Mouse (Mus musculus): ENCODE data around the gene Gm11563.
"Not testable (repeated sequence)": the region's sequence is repeated elsewhere in the genome, so short reads cannot be mapped to it uniquely, and the experiment has no call there.

Gene Gm11563

DNA sequence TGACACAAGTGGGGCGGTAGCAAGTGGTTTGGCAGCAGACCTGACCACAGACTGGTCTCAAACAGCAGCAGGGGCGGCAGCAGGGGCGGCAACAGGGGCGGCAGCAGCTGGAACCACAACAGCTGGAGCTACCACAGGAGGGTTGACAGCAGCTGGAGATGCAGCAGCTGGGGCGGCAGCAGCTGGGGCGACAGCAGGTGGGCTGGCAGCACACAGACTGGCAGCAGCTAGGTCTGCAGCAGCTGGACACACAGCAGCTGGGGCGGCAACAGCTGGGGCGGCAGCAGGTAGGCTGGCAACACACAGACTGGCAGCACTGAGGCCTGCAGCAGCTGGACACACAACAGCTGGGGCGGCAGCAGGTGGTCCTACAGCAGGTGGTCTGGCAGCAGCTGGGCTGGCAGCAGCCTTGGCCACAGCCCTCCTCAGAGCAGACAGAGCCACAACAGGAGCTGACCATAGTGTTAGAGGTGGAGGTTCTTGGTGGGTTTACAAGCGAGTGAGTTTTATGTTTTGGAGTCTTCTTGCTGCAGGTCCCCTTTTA is at the start of gene Gm11563:
Gene Gm11563, minus strand, starts transcription at position 494 of the 544 bp plus-strand sequence.
- not testable (repeated sequence) for DNase-seq (ENCODE audit: low read depth, low spot score)

DNA sequence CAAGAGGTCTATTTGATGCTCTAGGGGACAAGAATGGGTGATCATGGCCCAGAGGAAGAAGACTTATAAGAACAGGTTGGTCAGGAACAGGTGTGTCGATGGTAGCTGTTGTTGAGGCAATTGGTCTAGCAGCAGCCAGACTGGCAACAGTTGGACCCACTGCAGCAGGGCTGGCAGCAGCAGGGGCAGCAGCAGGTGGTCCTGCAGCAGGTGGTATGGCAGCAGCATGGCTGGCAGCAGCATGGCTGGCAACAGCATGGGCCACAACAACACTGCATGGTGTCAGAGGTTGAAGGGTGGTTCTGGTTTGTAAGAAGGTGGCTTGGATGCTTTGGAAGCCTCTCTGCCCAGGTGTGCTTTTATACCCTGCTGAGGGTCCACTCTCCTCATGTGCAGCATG is 31.7 kb upstream of the Gm11563 start, which contains the start of gene Gm14190:
Gene Gm14190, minus strand, starts transcription at position 278 of the 400 bp plus-strand sequence.
- DNase-seq (ENCODE audit: low read depth, low spot score), result no peak

DNA sequence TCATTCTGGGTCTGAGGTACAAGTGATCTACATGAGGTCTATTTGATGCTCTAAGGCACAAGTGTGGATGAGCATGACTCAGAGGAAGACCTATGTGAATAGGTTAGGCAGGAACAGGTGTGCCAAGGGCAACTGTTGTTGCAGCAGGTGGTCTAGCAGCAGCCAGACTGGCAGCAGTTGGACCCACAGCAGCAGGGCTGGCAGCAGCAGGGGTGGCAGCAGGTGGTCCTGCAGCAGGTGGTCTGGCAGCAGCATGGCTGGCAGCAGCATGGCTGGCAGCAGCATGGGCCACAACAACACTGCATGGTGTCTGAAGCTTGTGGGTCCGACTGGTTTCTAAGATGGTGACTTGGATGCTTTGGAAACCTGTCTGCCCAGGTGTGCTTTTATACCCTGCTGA is 26.5 kb upstream of the Gm11563 start:
- not testable (repeated sequence) for DNase-seq (ENCODE audit: low read depth, low spot score)

DNA sequence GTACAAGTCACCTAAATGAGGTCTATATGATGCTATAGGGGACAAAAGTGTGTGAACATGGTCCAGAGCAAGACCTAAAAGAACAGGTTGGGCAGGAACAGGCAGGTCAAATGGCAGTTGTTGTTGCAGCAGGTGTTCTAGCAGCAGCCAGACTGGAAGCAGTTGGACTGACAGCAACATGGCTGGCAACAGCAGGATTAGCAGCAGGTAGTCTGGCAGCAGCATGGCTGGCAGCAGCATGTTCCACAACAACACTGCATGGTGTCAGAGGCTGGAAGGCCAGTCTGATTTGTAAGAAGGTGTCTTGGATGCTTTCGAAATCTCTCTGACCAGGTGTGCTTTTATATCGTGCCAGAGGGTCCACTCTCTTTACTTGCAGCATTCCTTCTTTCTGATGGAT is 24.7 kb upstream of the Gm11563 start:
- DNase-seq (ENCODE audit: low read depth, low spot score), result no peak

DNA sequence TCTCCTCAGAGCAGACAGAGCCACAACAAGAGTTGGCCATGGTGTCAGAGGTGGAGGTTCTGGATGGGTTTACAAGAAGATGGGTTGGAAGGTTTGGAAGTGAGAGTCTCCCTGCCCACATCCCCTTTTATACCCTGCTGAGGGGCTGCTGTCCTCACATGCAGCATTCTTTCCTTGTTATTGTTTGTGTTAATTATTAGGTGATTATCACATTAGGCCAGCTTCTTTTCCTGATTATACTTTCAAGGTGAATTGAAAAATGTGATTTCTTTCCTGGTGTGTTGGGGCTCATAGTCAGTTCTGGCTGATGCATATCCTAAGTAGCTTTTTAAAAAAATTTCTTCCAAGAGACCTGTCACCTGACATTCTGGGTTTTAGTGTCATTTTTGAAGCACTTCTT is 7.1 kb upstream of the Gm11563 start, which contains the start of gene Krtap4-6:
Gene Krtap4-6, minus strand, starts transcription at position 101 of the 400 bp plus-strand sequence.
- DNase-seq (ENCODE audit: low read depth, low spot score), result no peak

DNA sequence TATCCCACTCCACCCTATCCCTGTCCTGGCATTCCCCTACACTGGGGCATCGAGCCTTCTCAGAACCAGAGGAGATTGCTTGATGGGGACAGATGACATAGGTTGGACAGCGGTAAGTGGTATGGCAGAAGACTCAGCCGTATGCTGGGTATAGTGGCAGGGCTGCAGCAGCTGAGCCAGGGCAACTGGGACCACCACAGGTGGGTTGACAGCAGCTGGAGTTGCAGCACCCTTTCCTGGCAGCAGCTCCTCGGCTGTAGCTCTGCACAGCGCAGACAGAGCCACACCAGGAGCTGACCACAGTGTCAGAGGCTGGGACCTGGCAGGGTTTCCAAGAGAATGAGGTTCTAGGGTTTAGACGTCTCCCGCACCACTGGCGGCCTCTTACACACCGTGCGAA is 4.0 kb upstream of the Gm11563 start:
- no peak for DNase-seq (ENCODE audit: low read depth, low spot score)

DNA sequence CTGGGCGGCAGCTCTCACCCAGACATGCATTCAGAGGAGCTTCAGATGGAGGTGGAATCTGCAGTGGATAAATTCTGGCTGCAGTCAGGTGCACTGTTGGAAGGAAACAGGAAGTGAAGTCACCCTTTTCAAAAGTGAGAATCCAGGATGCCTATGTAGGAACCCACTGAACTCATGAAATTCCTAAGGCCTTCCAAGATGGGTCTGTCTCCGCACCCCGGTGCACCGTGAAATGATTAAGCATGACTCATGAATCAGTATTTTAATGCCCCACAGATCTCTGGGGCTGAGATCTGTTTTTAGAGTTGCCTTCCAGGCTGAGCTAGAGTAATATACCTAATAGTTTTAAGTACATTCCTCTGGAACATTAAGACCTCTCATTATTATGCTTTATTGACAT is 496 bp upstream of the Gm11563 start:
- DNase-seq (ENCODE audit: low read depth, low spot score), result no peak

DNA sequence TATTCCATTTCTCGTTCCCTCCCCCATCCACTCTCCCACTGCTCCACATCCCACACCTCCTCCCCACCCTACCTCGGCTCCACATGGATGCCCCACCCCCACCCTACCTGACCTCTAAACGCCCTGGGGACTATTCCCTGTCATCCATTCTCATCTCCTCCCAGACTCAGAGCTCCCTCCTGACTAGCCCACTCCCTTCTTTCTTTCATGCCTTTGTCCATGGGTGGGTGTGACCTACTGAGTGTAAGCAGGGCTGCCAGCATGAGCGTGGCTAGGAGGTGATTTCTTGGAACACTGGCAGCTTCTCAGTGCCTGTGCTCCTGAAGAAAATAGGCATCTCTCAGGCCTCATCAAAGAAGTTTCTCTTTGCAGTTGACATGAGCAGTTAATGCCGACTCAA is 1.7 kb downstream of the Gm11563 start:
- no peak for DNase-seq (ENCODE audit: low read depth, low spot score)

DNA sequence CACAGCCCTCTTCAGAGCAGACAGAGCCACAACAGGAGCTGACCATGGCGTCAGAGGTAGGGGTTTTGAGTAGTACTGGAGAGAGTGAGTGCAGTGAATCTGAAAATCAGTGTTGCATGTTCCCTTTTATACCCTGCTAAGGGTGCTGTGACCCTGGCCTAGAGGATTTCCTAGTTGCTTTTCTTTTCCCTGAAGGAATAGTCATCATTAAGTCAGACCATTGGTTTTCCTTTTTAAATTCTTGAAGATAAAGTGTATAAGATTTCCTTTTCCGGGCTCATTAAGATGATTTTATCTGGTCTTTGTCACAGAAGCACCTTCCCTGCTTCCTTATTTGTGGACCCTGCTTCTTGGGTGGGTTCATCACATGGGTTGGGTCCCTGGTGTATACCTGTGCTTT is 8.6 kb downstream of the Gm11563 start, which contains the start of gene Gm11555:
Gene Gm11555, minus strand, starts transcription at position 101 of the 400 bp plus-strand sequence.
- no peak for DNase-seq (ENCODE audit: low read depth, low spot score)

DNA sequence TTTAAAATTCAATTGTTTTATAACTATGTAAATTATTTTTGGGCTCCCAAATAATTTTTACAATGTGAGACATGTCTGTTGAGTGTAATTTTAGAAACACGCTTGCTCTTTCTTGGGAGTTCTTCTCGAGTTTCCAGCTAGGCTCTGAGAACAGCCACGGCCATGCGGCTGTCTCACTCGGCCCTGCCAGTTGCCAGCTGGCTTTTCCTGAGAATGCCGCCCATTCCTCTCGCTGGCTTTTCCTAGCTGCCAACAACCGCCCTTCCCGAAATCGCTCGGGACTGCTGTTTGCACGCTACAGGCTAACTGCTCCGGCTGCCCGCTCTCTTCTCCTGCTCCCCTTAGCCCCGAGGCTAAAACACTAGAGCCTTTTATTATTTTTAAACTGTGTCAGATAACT is 12.3 kb downstream of the Gm11563 start:
- no peak for DNase-seq (ENCODE audit: low read depth, low spot score)

DNA sequence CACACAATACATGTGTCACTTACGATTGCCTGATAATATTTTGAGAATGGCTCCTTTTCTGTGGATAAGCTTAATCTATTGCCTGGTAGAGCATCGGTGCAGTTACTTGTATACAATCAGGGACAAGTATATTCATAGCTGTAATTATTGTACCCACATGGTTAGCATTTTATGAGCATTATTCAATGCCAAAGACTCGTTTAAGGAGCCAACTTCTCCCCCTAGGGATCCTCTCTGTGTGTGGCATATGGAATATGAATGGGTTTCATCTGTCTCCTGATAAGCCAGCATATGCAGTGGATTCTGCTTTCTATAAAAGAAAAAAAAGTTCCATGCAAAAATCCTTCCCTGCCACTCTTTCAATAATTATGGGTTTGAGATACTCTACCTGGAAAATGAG is 14.4 kb downstream of the Gm11563 start:
- no peak for DNase-seq (ENCODE audit: low read depth, low spot score)

DNA sequence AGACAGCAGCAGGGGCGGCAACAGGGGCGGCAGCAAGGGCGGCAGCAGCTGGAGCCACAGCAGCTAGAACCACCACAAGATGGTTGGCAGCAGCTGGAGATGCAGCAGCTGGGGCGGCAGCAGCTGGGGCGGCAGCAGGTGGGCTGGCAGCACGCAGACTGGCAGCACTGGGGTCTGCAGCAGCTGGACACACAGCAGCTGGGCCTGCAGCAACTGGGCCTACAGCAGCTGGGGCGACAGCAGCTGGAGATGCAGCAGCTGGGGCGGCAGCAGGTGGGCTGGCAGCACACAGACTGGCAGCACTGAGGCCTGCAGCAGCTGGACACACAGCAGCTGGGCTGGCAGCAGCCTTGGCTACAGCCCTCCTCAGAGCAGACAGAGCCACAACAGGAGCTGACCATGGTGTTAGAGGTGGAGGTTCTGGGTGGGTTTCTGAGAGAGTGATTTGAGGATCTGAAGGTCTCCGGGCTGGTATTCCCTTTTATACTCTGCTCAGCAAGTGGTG is 15.1 kb downstream of the Gm11563 start, which contains the start of gene Krtap4-7:
Gene Krtap4-7, minus strand, starts transcription at position 455 of the 505 bp plus-strand sequence.
- not testable (repeated sequence) for DNase-seq (ENCODE audit: low read depth, low spot score)

DNA sequence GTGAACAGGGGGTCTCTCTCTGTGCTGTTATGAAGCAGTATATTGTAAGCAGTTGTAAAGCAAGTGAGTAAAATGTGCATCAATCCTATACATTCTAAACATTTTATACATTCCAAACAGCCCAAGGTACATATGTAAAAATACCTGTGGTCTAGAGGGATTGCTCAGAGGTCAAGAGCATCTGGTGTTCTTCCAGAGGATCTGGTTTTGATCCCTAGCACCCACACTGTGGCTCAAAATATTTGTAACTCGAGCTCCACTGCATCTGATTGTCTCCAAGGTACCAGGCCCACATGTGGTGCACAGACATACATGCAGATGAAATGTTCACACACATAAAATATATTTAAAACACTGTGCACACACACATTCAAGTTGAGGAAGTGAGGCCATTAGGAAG is 17.8 kb downstream of the Gm11563 start:
- DNase-seq (ENCODE audit: low read depth, low spot score), result no peak

DNA sequence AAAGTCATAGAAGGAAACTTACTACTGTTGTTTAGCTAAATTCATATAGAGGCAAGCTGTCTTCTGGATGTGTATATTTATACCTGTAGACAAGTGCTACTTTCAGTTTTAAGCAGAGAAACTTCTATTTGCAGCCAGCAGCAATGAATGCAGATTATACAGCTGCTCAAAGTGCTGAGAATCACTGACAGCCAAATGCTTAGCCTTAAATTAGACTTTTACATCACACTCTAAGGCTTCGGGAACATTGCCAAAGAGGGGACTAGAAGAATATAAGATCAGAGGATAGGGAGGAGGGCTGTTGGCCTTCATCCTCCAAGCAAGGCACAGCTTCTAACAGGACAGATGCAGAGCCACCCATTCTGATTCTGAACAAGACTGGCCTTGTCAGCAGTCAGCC is 21.7 kb downstream of the Gm11563 start:
- DNase-seq (ENCODE audit: low read depth, low spot score), result no peak

DNA sequence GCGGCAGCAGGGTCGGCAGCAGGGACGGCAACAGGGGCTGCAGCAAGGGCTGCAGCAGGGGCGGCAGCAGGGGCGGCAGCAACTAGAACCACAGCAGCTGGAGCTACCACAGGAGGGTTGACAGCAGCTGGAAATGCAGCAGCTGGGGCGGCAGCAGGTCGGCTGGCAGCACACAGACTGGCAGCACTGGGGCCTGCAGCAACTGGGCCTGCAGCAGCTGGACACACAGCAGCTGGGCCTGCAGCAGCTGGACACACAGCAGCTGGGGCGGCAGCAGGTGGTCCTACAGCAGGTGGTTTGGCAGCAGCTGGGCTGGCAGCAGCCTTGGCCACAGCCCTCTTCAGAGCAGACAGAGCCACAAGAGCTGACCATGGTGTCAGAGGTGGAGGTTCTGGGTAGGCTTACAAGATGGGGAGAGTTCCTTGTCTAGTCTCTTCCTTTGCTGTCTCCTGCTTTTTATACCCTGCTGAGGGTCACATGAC is 24.1 kb downstream of the Gm11563 start, which contains the start of gene Krtap4-2:
Gene Krtap4-2, minus strand, starts transcription at position 432 of the 482 bp plus-strand sequence.
- no peak for DNase-seq (ENCODE audit: low read depth, low spot score)

DNA sequence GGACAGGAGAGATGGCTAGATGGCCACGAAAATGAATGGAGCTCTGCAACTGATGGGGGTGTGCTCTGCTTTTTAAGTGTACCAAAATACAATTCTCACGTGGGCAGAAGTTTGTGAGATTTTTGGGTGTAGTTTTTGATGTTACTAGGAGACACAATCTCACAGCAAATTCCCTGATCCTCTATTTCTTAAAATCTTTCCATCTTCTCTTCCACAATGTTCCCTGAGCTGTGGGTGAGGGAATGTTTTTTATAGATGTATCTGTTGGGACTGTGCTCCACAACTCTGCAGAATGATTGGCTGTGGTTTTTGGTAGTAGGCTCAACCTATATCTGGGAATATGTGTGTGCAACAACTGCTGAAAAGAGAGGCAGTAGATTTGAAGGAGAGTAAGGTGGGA is 25.5 kb downstream of the Gm11563 start:
- DNase-seq (ENCODE audit: low read depth, low spot score), result no peak

DNA sequence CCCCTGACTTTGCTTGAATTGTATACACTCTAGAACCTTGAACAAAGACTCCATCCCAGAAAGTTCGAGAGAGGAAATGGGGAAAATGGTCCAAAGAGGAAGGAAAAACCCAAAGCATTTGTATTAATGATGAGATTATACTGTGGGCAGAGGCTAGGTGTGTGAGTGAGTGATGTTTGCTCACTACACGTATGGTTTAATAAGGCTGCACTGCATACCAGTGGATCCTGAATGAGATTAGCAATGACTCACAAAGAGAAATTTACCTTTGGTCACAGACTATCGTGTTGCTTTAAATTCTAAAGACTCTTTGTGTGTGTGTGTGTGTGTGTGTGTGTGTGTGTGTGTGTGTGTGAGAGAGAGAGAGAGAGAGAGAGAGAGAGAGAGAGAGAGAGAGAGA is 27.9 kb downstream of the Gm11563 start:
- no peak for DNase-seq (ENCODE audit: low read depth, low spot score)

DNA sequence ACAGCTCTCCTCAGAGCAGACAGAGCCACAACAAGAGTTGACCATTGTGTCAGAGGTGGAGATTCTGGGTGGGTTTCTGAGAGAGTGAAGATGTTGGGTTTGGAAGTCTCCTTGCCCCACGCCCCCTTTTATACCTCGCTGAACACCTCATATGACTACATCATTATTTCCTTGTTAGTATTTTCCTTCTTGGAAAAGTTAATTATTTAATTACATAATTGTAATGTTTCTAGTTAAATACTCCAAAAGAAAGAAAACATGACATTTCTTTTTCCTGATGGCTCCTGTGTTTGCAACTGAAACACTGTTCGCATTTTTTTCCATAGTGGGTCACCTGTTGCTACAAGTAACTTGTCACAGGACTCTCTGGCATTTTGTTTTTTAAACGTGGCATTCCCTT is 30.6 kb downstream of the Gm11563 start, which contains the start of gene Krtap4-1:
Gene Krtap4-1, minus strand, starts transcription at position 101 of the 400 bp plus-strand sequence.
- no peak for DNase-seq (ENCODE audit: low read depth, low spot score)

DNA sequence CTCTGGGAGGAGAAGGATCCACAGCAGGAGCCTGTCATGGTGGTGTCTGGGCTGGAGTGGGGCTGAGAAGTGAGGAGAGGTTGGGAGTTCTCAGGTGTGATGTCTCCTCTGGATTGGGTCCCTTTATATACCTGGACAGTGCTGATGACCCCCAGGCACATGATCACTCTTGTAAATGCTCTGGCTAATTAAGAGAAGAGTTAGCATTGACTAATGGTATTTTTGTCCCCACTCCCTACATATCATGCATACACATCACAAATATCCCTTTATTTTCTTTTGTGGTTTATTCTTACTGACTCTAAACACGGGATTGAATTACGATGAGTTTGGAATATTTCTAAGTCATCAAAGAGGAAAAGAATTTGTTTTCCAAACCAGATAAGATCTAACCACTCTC is 38.4 kb downstream of the Gm11563 start, which contains the start of gene Gm11562:
Gene Gm11562, minus strand, starts transcription at position 101 of the 400 bp plus-strand sequence.
- DNase-seq (ENCODE audit: low read depth, low spot score), result no peak

DNA sequence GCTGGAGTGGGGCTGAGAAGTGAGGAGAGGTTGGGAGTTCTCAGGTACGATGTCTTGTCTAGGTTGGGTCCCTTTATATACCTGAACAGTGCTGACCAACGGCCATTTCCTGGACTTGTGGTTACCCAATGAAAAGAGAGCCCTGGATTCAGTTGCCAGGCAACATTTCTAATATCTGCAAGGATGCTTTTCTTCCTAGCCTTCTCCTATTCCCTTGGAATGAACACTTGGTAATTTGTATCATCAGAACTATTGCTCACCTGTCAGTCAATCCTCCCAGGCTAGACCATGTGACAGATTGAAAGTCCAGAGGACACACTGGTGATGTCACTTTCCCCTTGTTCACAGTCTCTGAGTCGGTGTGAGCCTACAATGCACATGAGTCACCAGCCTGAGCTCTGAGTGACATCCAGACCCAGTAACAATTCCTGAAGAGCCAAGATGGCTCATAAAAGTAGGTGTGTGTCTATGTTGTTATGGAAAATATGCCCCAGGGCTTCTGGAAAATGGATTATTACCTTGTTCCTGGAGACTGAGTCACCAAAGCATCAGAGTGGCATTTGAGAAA is 43.9 kb downstream of the Gm11563 start, which contains the start of gene Krtap2-4:
Gene Krtap2-4, minus strand, starts transcription at position 51 of the 568 bp plus-strand sequence.
- no peak for DNase-seq (ENCODE audit: low read depth, low spot score)

DNA sequence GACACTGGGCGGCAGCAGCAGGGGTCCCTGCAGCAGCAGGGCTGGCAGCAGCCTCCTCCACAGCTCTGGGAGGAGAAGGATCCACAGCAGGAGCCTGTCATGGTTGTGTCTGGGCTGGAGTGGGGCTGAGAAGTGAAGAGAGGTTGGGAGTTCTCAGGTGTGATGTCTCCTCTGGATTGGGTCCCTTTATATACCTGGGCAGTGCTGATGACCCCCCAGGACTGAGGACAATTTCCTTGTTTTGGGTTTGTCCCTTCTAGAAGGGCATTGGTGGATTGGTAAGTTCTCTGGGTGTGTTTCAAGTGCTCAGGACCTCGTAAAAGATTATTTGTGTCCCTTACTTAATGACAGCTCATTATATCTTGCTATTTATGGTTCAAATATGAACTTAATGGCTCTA is 48.7 kb downstream of the Gm11563 start, which contains the start of gene Gm11937:
Gene Gm11937, minus strand, starts transcription at position 101 of the 400 bp plus-strand sequence.
- DNase-seq (ENCODE audit: low read depth, low spot score), result not testable (repeated sequence)

DNA sequence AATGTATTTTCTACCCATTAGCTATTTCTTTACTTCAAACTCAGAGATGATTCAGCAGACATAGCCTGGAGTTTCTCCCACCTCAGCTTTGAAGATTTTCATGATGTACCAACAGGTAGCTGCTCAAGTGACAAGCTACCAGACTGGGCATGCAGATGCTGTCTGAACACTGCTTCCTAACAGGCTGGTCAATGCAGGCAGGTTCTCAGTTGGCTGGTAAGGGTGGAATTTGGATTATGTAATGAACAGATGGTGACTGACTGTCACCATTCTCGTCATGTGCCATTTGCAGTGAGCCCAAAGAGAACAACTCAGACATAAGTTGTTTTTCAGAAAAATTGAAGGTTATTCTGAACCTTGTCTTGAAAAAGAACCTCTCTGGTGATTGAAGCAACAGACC is 49.6 kb downstream of the Gm11563 start:
- DNase-seq (ENCODE audit: low read depth, low spot score), result no peak
